Mouse (Mus musculus) E14TG2a.4 (cell line): ENCODE measurements at regions not wholly inside any gene's neighbourhood (a gene's known extent, or its start where the extent isn't known, plus 50 kb on each side); places are given as distances from the start of the nearest gene placed in this dataset.

Experiments
- H3K27me3 ChIP-seq: 2 replicates; pipeline ENCODE4 v1.6.1; 2014; ENCODE audit warnings: low read length, control low read depth; ENCODE audit not compliant: insufficient read depth
- H3K36me3 ChIP-seq: 2 replicates; pipeline ENCODE4 v1.6.1; 2014; ENCODE audit warnings: low read length, control low read depth; ENCODE audit not compliant: insufficient read depth
- H3K4me1 ChIP-seq: replicated peaks from 2 replicates; pipeline ENCODE4 v1.6.1; 2014; ENCODE audit warnings: low read depth, low read length, control low read depth
- H3K4me3 ChIP-seq: replicated peaks from 2 replicates; pipeline ENCODE4 v1.5.1; 2014; ENCODE audit warnings: mild to moderate bottlenecking, low read length
- H3K9me3 ChIP-seq: 2 replicates; pipeline ENCODE4 v1.6.1; 2014; ENCODE audit warnings: low read length, control low read depth
- CTCF ChIP-seq: conservative IDR thresholded peaks from 2 replicates; pipeline ENCODE4 v1.5.1; 2014; ENCODE audit warnings: low read length
- NANOG ChIP-seq: IDR thresholded peaks from 2 replicates; pipeline ENCODE4 v1.6.1; 2014; ENCODE audit warnings: borderline replicate concordance, low read length, mixed read lengths
- POU5F1 ChIP-seq: IDR thresholded peaks from 2 replicates; pipeline ENCODE4 v1.6.1; 2014; ENCODE audit warnings: low read length, borderline replicate concordance

GRCm38 (mm10) chr3:38297499-38297898, 187.1 kb downstream of the Ankrd50 start:
- no peaks in the 10 kb centered on the region for H3K27me3 ChIP-seq
- H3K4me1 ChIP-seq, result peaks cover 11% of the 10 kb centered on the region
- peaks cover 6% of the 10 kb centered on the region for H3K9me3 ChIP-seq
- TF ChIP-seq NANOG (no peak), CTCF (no peak), POU5F1 (no peak)
- no peaks in the 10 kb centered on the region for H3K36me3 ChIP-seq
- H3K4me3 ChIP-seq, result no peak overlapping the region

DNA sequence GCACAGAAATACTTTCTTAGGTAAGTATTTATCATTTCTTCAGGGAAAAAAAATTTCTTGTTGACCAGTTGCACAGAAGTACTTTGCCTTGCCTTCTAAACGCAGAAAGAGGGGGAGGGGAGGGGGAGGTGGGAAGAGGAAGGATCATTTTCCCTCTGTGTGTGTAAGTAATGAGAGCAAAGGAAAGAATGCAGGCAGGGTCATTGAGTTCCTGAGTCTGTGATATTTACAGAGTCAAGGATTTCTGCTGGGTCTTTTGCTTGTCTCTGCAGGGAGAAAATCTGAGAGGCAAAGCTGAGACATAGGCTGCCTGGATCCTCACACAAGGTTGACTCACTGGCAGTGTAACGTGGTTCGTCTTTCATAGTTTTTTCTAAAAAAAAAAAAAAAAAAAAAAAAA, 195.6 kb downstream of the Ankrd50 start:
- Histone ChIP-seq H3K4me3 (no peak overlapping the region), H3K36me3 (no peaks in the 10 kb centered on the region), H3K4me1 (no peaks in the 10 kb centered on the region), H3K9me3 (peaks cover 6% of the 10 kb centered on the region), H3K27me3 (no peaks in the 10 kb centered on the region)
- TF ChIP-seq POU5F1 (no peak), NANOG (no peak), CTCF (no peak)

DNA sequence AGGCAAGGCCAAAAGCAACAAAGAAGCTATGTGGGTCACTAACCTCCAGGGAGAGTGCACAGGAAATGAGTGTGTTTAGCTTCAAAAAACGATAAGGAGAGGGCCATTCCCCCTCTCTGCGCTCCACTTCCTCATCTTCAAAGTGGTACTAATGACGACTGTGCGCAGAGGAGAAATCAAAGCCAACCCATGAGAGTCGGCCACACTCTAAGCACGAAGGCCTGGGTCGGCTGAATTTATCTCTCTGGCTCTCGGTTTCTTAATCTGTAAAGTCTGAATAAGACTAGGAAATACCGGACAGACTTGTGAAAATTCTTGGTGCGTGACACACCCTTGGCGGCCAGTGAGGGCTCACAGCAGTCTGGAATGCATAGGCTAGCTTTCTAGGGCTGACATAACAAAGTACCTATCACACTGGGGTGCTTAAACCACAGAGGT, 200.9 kb downstream of the Ankrd50 start:
- Histone ChIP-seq H3K4me1 (no peaks in the 10 kb centered on the region), H3K36me3 (no peaks in the 10 kb centered on the region), H3K27me3 (no peaks in the 10 kb centered on the region), H3K9me3 (no peaks in the 10 kb centered on the region), H3K4me3 (no peak overlapping the region)
- TF ChIP-seq CTCF, result no peak
- TF ChIP-seq POU5F1, result no peak
- no peak for TF ChIP-seq NANOG

DNA sequence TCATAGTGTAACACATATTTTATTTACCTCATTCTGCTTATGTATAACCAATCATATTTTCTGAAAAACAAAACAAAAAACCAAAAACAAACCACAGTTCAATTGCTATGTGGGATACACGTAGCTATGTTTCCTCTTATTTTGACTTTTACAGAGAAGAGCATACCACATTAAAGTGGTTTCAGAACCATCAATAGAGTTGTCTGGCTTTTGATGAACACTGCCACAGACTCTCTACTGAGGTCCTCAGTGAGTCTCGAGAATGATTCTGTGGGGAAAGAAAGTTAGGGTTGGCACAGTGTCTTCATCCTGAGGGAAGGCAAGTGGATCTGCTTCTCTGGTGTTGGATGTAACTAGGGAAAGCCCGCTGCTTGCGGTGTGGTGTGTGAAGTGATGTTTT, 201.8 kb downstream of the Ankrd50 start:
- Histone ChIP-seq H3K36me3 (no peaks in the 10 kb centered on the region), H3K27me3 (no peaks in the 10 kb centered on the region), H3K4me3 (no peak overlapping the region), H3K9me3 (no peaks in the 10 kb centered on the region), H3K4me1 (no peaks in the 10 kb centered on the region)
- TF ChIP-seq NANOG, result no peak
- no peak for TF ChIP-seq POU5F1
- no peak for TF ChIP-seq CTCF

DNA sequence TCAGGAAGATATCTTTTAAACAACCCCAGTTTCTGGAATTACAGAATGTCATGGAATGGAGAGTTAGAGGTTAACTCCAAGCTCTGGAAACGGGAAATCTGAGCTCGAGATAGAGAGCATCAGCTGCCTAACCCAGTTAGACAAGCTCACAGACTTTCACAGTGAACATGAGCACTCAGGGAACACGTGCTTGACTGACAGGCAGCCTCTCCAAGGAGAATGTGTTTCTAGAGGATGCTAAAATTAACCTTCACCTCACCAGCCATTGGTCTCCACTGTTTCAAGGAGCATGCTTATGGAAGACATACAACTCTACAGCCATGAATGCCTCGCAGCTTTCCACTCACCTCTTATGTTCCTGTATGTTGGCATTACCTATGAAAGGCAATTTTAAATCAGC, 203.0 kb downstream of the Ankrd50 start:
- H3K9me3 ChIP-seq, result no peaks in the 10 kb centered on the region
- TF ChIP-seq NANOG, result no peak
- TF ChIP-seq POU5F1, result no peak
- no peak for TF ChIP-seq CTCF
- H3K4me3 ChIP-seq, result no peak overlapping the region
- H3K27me3 ChIP-seq, result no peaks in the 10 kb centered on the region
- H3K4me1 ChIP-seq, result no peaks in the 10 kb centered on the region
- no peaks in the 10 kb centered on the region for H3K36me3 ChIP-seq

GRCm38 (mm10) chr3:38280876-38281275, 203.8 kb downstream of the Ankrd50 start:
- no peak overlapping the region for H3K4me3 ChIP-seq
- no peaks in the 10 kb centered on the region for H3K27me3 ChIP-seq
- H3K36me3 ChIP-seq, result no peaks in the 10 kb centered on the region
- no peak for TF ChIP-seq POU5F1
- no peak for TF ChIP-seq CTCF
- TF ChIP-seq NANOG, result no peak
- H3K4me1 ChIP-seq, result no peaks in the 10 kb centered on the region
- no peaks in the 10 kb centered on the region for H3K9me3 ChIP-seq

DNA sequence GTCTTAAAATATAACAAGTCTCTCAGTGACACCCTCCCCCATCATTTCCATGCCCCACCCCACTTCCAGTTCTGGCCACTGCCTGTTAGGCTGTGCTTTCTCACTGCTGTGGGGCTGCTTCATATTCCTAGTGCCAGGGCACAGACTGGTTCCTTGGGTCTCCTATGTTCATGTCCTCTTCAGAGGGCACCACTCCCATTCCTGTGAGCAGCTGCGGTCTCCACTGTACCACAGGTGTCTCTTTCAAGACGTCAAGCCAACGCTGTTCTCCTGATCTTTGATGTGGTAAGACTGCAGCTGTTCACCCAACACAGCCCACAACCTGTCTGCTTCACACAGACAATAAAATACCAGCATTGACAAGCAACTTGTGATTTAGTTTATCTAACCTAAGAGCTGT, 204.5 kb downstream of the Ankrd50 start:
- Histone ChIP-seq H3K4me3 (no peak overlapping the region), H3K9me3 (no peaks in the 10 kb centered on the region), H3K36me3 (no peaks in the 10 kb centered on the region), H3K4me1 (no peaks in the 10 kb centered on the region), H3K27me3 (no peaks in the 10 kb centered on the region)
- TF ChIP-seq POU5F1, result no peak
- no peak for TF ChIP-seq CTCF
- TF ChIP-seq NANOG, result no peak

- no peak overlapping the region for H3K4me3 ChIP-seq
- no peaks in the 10 kb centered on the region for H3K36me3 ChIP-seq
- no peaks in the 10 kb centered on the region for H3K9me3 ChIP-seq
- no peaks in the 10 kb centered on the region for H3K27me3 ChIP-seq
- TF ChIP-seq CTCF, result no peak
- no peak for TF ChIP-seq POU5F1
- no peak for TF ChIP-seq NANOG
- no peaks in the 10 kb centered on the region for H3K4me1 ChIP-seq
Observed at GRCm38 (mm10) chr3:38276948-38277504, 207.6 kb downstream of the Ankrd50 start.

GRCm38 (mm10) chr3:38275321-38275720, 209.3 kb downstream of the Ankrd50 start:
- Histone ChIP-seq H3K4me1 (no peaks in the 10 kb centered on the region), H3K4me3 (no peak overlapping the region), H3K9me3 (no peaks in the 10 kb centered on the region), H3K36me3 (no peaks in the 10 kb centered on the region), H3K27me3 (no peaks in the 10 kb centered on the region)
- TF ChIP-seq NANOG (no peak), CTCF (no peak), POU5F1 (no peak)

GRCm38 (mm10) chr3:38270742-38271141, 213.9 kb downstream of the Ankrd50 start:
- H3K9me3 ChIP-seq, result 0 out of 2 replicates have a peak, but pooled peaks cover 4% of the 10 kb centered on the region
- H3K4me1 ChIP-seq, result no peaks in the 10 kb centered on the region
- H3K36me3 ChIP-seq, result no peaks in the 10 kb centered on the region
- TF ChIP-seq POU5F1 (no peak), NANOG (no peak), CTCF (no peak)
- H3K4me3 ChIP-seq, result no peak overlapping the region
- H3K27me3 ChIP-seq, result no peaks in the 10 kb centered on the region
